Mouse (Mus musculus) liver, embryonic 16.5 days (tissue): ENCODE measurements around the gene Iffo2. TPM values are rescaled to one million over a fixed set of nuclear protein-coding genes. Genes with fewer than 3 reads are reported as not detected.
A peak's percentile ranks its signal among the peaks of the same experiment; 100 is the strongest.

Source experiments
- ATAC-seq: fragments of 200-750 bp; cut with Nextera tagmentation; 2 replicates; pipeline ENCODE4 v1.8.0; 2017; ENCODE audit warnings: low read depth, mild to moderate bottlenecking, moderate number of reproducible peaks, moderate library complexity
- H3K27ac ChIP-seq: fragments of 300-500 bp; sonication (generic); 2 replicates; pipeline ENCODE4 v1.5.1; 2014; ENCODE audit warnings: mild to moderate bottlenecking, low read length
- H3K27me3 ChIP-seq: fragments of 300-500 bp; sonication (generic); 2 replicates; pipeline ENCODE4 v1.6.1; 2014; ENCODE audit warnings: low read depth, low read length, mixed read lengths; ENCODE audit not compliant: control insufficient read depth, insufficient read depth
- H3K36me3 ChIP-seq: fragments of 300-500 bp; sonication (generic); 2 replicates; pipeline ENCODE4 v1.6.1; 2014; ENCODE audit warnings: mild to moderate bottlenecking; ENCODE audit not compliant: control insufficient read depth, insufficient read depth
- H3K4me1 ChIP-seq: fragments of 300-500 bp; sonication (generic); 2 replicates; pipeline ENCODE4 v1.6.1; 2014; ENCODE audit warnings: low read depth, low read length, mixed read lengths; ENCODE audit not compliant: control insufficient read depth
- H3K4me2 ChIP-seq: fragments of 300-500 bp; sonication (generic); 2 replicates; pipeline ENCODE4 v1.6.1; 2014; ENCODE audit warnings: low read depth, low read length, mixed read lengths
- H3K4me3 ChIP-seq: fragments of 300-500 bp; sonication (generic); 2 replicates; pipeline ENCODE4 v1.5.1; 2014; ENCODE audit warnings: low read depth, mild to moderate bottlenecking, low read length
- H3K9ac ChIP-seq: fragments of 300-500 bp; sonication (generic); 2 replicates; pipeline ENCODE4 v1.6.1; 2014; ENCODE audit warnings: low read depth, low read length
- H3K9me3 ChIP-seq: fragments of 300-500 bp; sonication (generic); replicated peaks from 2 replicates; pipeline ENCODE4 v1.6.1; 2016; ENCODE audit warnings: low read length; ENCODE audit not compliant: control insufficient read depth
- WGBS: fragments of 180-500 bp; shearing (Covaris S2); extraction: QIAGEN DNeasy Blood & Tissue Kit; methylation state at CpG from one replicate; pipeline ENCODE4 v1.1.7; 2014; ENCODE audit not compliant: insufficient replicate concordance; 5-methylcytosine and 5-hydroxymethylcytosine counted together
- polyA plus RNA-seq: library from polyadenylated mRNA; unstranded; fragments of >200 nt; fragmentation: Nextera tagmentation; extraction: Ambion mirVana; gene quantifications from 2 replicates; pipeline ENCODE4 v1.2.1, GENCODE M21; 2015

Iffo2 gene
- polyA plus RNA-seq, 1 experiment from 2014 or later = 0.66 TPM

DNA sequence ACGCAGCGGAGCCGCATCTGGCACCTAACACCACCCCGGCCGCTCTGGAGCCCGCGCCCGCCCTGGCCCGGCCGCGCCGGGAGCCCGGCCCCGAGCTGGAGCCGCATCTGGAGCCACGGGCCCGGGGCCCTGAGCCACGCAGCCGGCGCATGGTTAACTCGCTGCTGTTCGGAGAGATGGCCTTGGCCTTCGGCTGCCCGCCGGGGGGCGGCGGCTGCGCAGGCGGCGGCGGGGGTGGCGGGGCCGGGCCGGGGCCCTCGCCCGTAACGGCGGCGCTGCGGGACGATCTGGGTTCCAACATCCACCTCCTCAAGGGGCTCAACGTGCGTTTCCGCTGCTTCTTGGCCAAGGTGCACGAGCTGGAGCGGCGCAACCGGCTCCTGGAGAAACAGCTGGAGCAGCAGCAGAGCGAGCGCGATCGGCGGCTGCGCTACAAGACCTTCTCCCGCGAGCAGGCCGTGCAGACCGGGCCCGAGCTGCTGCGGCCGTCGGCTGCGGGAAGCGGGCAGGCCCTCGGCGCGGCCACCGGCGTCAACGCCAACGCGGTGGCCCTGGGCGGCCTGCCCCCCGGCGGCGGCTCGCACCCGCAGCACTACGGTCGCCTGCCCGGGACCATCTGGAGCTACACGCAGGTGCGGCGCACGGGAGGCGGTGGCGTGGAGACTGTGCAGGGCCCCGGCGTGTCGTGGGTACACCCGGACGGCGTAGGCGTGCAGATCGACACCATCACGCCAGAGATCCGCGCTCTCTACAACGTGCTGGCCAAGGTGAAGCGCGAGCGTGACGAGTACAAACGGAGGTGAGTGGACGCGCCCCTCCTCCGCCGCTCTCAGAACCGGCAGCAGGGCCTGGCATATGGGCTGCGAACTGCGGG, 44.7 kb downstream of the Iffo2 start:
- Histone ChIP-seq H3K4me3 (peak overlapping the region; percentile 70), H3K27ac (peak overlapping the region; percentile 57; the same call in 1 of the 2 replicates), H3K4me2 (peak overlapping the region; percentile 64), H3K36me3 (no peaks in the 10 kb centered on the region), H3K4me1 (peaks cover 10% of the 10 kb centered on the region), H3K9ac (peak overlapping the region; percentile 60), H3K9me3 (no peaks in the 10 kb centered on the region), H3K27me3 (peaks cover 43% of the 10 kb centered on the region)
- peak; percentile 39 for ATAC-seq
- WGBS = under 1% methylated on average over 104 of the region's 111 CpGs

- ATAC-seq = no peak
- peaks cover 43% of the 10 kb centered on the region for H3K27me3 ChIP-seq
- no peaks in the 10 kb centered on the region for H3K9me3 ChIP-seq
- peak overlapping the region; percentile 64 for H3K4me2 ChIP-seq
- H3K4me3 ChIP-seq = peak overlapping the region; percentile 70
- H3K36me3 ChIP-seq = no peaks in the 10 kb centered on the region
- H3K9ac ChIP-seq = peak overlapping the region; percentile 60
- WGBS = 12% methylated on average over 14 of the region's 14 CpGs
- peaks cover 10% of the 10 kb centered on the region for H3K4me1 ChIP-seq
- H3K27ac ChIP-seq = no peak overlapping the region
Observed at GRCm38 (mm10) chr4:139575673-139576003, 45.3 kb downstream of the Iffo2 start.

GRCm38 (mm10) chr4:139576251-139576880, 46.0 kb downstream of the Iffo2 start:
- H3K4me1 ChIP-seq = peaks cover 10% of the 10 kb centered on the region
- H3K4me2 ChIP-seq = peak overlapping the region; percentile 64
- no peak overlapping the region for H3K9ac ChIP-seq
- H3K27me3 ChIP-seq = peaks cover 43% of the 10 kb centered on the region
- no peaks in the 10 kb centered on the region for H3K36me3 ChIP-seq
- peak overlapping the region; percentile 70 for H3K4me3 ChIP-seq
- H3K9me3 ChIP-seq = no peaks in the 10 kb centered on the region
- no peak overlapping the region; the same call in 1 of the 2 replicates for H3K27ac ChIP-seq
- ATAC-seq = no peak
- WGBS = 65% methylated on average over 14 of the region's 14 CpGs

- Histone ChIP-seq H3K36me3 (no peaks in the 10 kb centered on the region), H3K27ac (no peak overlapping the region), H3K9me3 (no peaks in the 10 kb centered on the region), H3K4me3 (no peak overlapping the region), H3K4me2 (peak overlapping the region; percentile 64), H3K27me3 (peaks cover 43% of the 10 kb centered on the region), H3K9ac (no peak overlapping the region; the same call in 1 of the 2 replicates), H3K4me1 (peaks cover 14% of the 10 kb centered on the region)
- 66% methylated on average over 7 of the region's 7 CpGs for WGBS
- ATAC-seq = no peak
Observed at GRCm38 (mm10) chr4:139577006-139577405, 46.7 kb downstream of the Iffo2 start.

GRCm38 (mm10) chr4:139578389-139578788, 48.0 kb downstream of the Iffo2 start:
- peaks cover 18% of the 10 kb centered on the region for H3K4me1 ChIP-seq
- WGBS = 62% methylated on average over 8 of the region's 8 CpGs
- no peak overlapping the region for H3K4me3 ChIP-seq
- 0 out of 2 replicates have a peak overlapping the region, but pooled peaks have one; percentile 16 for H3K4me2 ChIP-seq
- H3K27me3 ChIP-seq = peaks cover 39% of the 10 kb centered on the region
- H3K27ac ChIP-seq = no peak overlapping the region
- no peak for ATAC-seq
- no peaks in the 10 kb centered on the region for H3K36me3 ChIP-seq
- no peaks in the 10 kb centered on the region for H3K9me3 ChIP-seq
- H3K9ac ChIP-seq = no peak overlapping the region; the same call in 1 of the 2 replicates

GRCm38 (mm10) chr4:139579003-139579402, 48.7 kb downstream of the Iffo2 start:
- Histone ChIP-seq H3K9ac (no peak overlapping the region; the same call in 1 of the 2 replicates), H3K4me2 (0 out of 2 replicates have a peak overlapping the region, but pooled peaks have one; percentile 16), H3K9me3 (no peaks in the 10 kb centered on the region), H3K4me3 (no peak overlapping the region), H3K4me1 (peaks cover 15% of the 10 kb centered on the region), H3K36me3 (no peaks in the 10 kb centered on the region), H3K27ac (no peak overlapping the region; the same call in 1 of the 2 replicates), H3K27me3 (peaks cover 34% of the 10 kb centered on the region)
- 22% methylated on average over 10 of the region's 10 CpGs for WGBS
- no peak for ATAC-seq

DNA sequence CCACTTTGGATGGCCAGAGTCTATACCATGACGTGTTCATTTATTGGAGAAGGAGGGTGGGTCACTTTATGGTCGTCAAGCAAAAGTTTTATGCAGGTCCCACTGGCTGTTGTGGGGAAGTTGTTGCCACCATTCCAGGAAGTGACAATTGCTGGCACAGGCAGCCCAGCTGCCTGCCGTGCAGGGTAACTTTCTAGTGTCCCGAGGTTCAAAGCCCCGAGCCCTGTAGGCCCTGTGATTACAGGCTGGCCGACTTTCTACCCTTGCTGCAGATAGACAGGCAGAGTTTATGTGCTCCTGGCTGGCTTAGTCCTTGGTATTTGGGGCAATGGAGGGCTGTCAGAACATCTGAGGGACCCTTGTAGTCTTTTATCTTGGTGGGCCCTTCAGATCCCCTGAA, 49.1 kb downstream of the Iffo2 start:
- Histone ChIP-seq H3K4me3 (no peak overlapping the region), H3K4me2 (no peak overlapping the region), H3K4me1 (peaks cover 16% of the 10 kb centered on the region), H3K36me3 (no peaks in the 10 kb centered on the region), H3K9me3 (no peaks in the 10 kb centered on the region), H3K9ac (no peak overlapping the region), H3K27me3 (peaks cover 30% of the 10 kb centered on the region), H3K27ac (peak overlapping the region; percentile 5; the same call in 1 of the 2 replicates)
- no peak for ATAC-seq
- WGBS = 24% methylated on average over 6 of the region's 6 CpGs

DNA sequence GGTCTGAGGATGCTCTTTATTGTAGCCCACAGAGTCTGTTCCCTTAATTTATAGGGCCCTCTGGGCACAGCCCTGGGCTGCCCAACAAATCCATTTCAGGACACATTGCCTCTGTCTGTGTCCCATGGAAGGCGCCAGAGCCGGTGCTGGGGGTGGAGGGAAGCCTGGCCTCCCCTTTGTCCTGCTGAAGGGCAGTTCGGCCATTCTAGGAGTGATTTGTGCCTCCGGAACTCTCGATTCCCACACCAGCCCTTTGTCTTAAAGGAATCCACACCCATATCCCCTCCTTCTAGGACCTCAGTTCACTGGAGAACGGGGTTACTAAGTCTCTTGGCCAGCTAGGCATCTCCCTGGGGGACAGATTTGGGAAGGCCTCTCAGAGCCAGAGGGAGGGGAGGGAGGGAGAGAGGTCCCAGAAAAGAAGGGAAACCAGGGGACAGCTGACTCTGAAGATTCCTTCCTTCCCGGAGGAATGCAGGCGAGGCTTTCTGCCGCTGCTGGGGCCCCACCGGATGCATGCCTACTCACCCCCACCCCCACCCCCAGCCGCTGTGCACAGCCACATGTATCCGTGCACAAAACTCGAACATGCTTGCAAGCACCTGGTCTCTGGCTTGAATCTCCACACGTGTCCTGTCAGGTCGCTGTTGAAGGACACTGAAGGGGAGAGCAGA, 50.5 kb downstream of the Iffo2 start:
- no peak for ATAC-seq
- Histone ChIP-seq H3K36me3 (no peaks in the 10 kb centered on the region), H3K4me1 (peaks cover 27% of the 10 kb centered on the region), H3K4me3 (peak overlapping the region; percentile 29), H3K4me2 (peak overlapping the region; percentile 53), H3K27me3 (peaks cover 16% of the 10 kb centered on the region), H3K27ac (peak overlapping the region; percentile 77), H3K9ac (no peak overlapping the region), H3K9me3 (no peaks in the 10 kb centered on the region)
- 18% methylated on average over 15 of the region's 15 CpGs for WGBS
